Mouse (Mus musculus) myocyte (in vitro differentiated cells): ENCODE measurements around the gene Rbm44. TPM values are rescaled to one million over a fixed set of nuclear protein-coding genes. Genes with fewer than 3 reads are reported as not detected.

ENCODE experiments used
- H3K27me3 ChIP-seq: one replicate; pipeline ENCODE4 v1.6.1; 2011; ENCODE audit not compliant: control insufficient read depth, insufficient read depth, insufficient read length
- H3K36me3 ChIP-seq: one replicate; pipeline ENCODE4 v1.6.1; 2011; ENCODE audit not compliant: control insufficient read depth, insufficient read depth
- H3K4me2 ChIP-seq: one replicate; pipeline ENCODE4 v1.6.1; 2011; ENCODE audit warnings: low read depth, control low read depth
- H3K4me3 ChIP-seq: one replicate; pipeline ENCODE4 v1.5.1; 2011; ENCODE audit warnings: mild to moderate bottlenecking, control low read depth, moderate library complexity
- H3K79me2 ChIP-seq: one replicate; pipeline ENCODE4 v1.6.1; 2011; ENCODE audit not compliant: control insufficient read depth, insufficient read depth
- H3ac ChIP-seq: one replicate; pipeline ENCODE4 v1.6.1; 2011; ENCODE audit not compliant: control insufficient read depth, insufficient read length
- CEBPB ChIP-seq: IDR thresholded peaks from 2 replicates; pipeline ENCODE4 v1.6.1; 2011; ENCODE audit warnings: mild to moderate bottlenecking, moderate library complexity; ENCODE audit not compliant: poor library complexity, insufficient read depth, severe bottlenecking
- E2F4 ChIP-seq: IDR thresholded peaks from one replicate; pipeline ENCODE4 v1.6.1; 2011; ENCODE audit warnings: mild to moderate bottlenecking, control low read depth, moderate library complexity; ENCODE audit not compliant: insufficient read depth
- MAX ChIP-seq: IDR thresholded peaks from one replicate; pipeline ENCODE4 v1.6.1; 2011; ENCODE audit warnings: low read depth, mild to moderate bottlenecking, control low read depth
- MYOD1 ChIP-seq, 3 experiments: IDR thresholded peaks; one replicate each; pipeline ENCODE4 v1.6.1; 2011; ENCODE audit warnings: control low read depth in 2 of 3, low read depth in 2 of 3, mild to moderate bottlenecking in 2 of 3, moderate library complexity in 1 of 3; ENCODE audit not compliant: insufficient read length in 2 of 3, control insufficient read depth in 1 of 3
- MYOG ChIP-seq, 3 experiments: IDR thresholded peaks; one replicate each; pipeline ENCODE4 v1.6.1; 2011; ENCODE audit warnings: control low read depth in 2 of 3, low read depth in 2 of 3, mild to moderate bottlenecking in 2 of 3; ENCODE audit not compliant: insufficient read length in 2 of 3, control insufficient read depth in 1 of 3, insufficient read depth in 1 of 3
- POLR2A ChIP-seq: IDR thresholded peaks from one replicate; pipeline ENCODE4 v1.6.1; 2011; ENCODE audit warnings: low read depth, mild to moderate bottlenecking, control low read depth, moderate library complexity; ENCODE audit not compliant: insufficient read length
- POLR2AphosphoS2 ChIP-seq: IDR thresholded peaks from one replicate; pipeline ENCODE4 v1.6.1; 2011; ENCODE audit warnings: low read depth, control low read depth; ENCODE audit not compliant: insufficient read length
- REST ChIP-seq: IDR thresholded peaks from one replicate; pipeline ENCODE4 v1.6.1; 2011; ENCODE audit warnings: mild to moderate bottlenecking, control low read depth, moderate library complexity; ENCODE audit not compliant: insufficient read depth, insufficient read length
- SRF ChIP-seq: IDR thresholded peaks from one replicate; pipeline ENCODE4 v1.6.1; 2011; ENCODE audit warnings: low read depth; ENCODE audit not compliant: control insufficient read depth, insufficient read length
- TCF12 ChIP-seq: IDR thresholded peaks from one replicate; pipeline ENCODE4 v1.6.1; 2011; ENCODE audit warnings: mild to moderate bottlenecking, control low read depth; ENCODE audit not compliant: poor library complexity, insufficient read depth, severe bottlenecking
- TCF3 ChIP-seq: IDR thresholded peaks from one replicate; pipeline ENCODE4 v1.6.1; 2011; ENCODE audit warnings: low read depth, control low read depth; ENCODE audit not compliant: insufficient read length
- USF1 ChIP-seq: IDR thresholded peaks from one replicate; pipeline ENCODE4 v1.6.1; 2011; ENCODE audit warnings: low read depth, mild to moderate bottlenecking, control low read depth, moderate library complexity
- polyA plus RNA-seq: library from polyadenylated mRNA; unstranded; fragments of >200 nt; fragmentation: generic; extraction: Trizol; gene quantifications from one replicate; pipeline ENCODE4 v1.2.1, GENCODE M21; 2012; ENCODE audit warnings: missing spikeins

The Rbm44 gene
- polyA plus RNA-seq, 1 experiment: not detected

DNA sequence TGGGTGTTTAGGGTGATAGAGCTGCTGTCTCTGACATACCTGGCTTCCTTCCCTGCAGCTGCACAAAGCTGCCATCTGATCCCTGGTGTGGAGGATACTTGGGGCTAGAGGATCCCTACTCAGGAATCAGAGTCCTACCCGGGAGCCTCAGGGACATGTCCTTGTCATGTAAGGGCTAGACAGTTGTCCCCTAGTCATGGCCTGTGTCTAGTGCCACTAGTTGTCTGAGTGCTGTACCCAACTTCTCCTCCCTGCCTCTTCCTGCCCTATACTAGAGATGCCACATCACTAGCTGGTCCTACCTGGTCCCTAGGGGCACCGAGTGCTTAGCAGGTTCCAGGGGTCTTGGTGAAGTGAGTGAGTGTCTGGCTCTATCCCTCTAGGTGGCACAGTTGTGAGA, 7.9 kb upstream of the Rbm44 start:
- Histone ChIP-seq H3K27me3 (no peaks in the 10 kb centered on the region), H3K36me3 (no peaks in the 10 kb centered on the region), H3ac (no peak overlapping the region), H3K79me2 (no peaks in the 10 kb centered on the region), H3K4me2 (no peak overlapping the region), H3K4me3 (no peak overlapping the region)
- no peak for TF ChIP-seq MAX
- no peak for TF ChIP-seq TCF3
- TF ChIP-seq MYOG (IDR thresholded peaks at IDR 0.05; ENCODE audit: control insufficient read depth in 1 of 3, insufficient read depth in 1 of 3, insufficient read length in 2 of 3, low read depth in 2 of 3): no peak
- TF ChIP-seq TCF12: no peak
- no peak for TF ChIP-seq POLR2AphosphoS2
- TF ChIP-seq POLR2A: no peak
- no peak for TF ChIP-seq REST
- no peak for TF ChIP-seq SRF
- no peak for TF ChIP-seq USF1
- no peak for TF ChIP-seq E2F4
- no peak for TF ChIP-seq MYOD1 (IDR thresholded peaks at IDR 0.05; ENCODE audit: control insufficient read depth in 1 of 3, insufficient read length in 2 of 3, low read depth in 2 of 3)
- TF ChIP-seq CEBPB: no peak

DNA sequence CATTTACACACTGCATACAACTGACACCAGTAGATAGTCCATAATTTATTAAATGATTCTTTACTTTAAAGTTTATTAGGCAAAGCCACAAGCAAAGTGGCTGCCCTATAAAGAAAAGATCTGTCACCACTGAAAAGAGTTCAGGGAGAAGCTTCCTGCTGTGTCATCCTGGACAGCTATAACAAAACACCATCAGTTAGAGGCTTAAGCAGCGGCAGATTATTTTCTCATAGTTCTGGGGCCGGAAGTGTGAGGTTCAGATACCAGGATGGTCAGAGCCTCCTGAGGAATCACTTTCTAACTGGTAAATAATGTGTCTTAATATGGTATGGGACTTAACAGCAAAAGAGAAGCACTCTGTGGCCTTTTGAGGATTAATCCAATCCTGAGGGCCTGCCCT, 6.6 kb downstream of the Rbm44 start:
- H3K4me3 ChIP-seq: no peak overlapping the region
- no peak overlapping the region for H3ac ChIP-seq
- H3K27me3 ChIP-seq: no peaks in the 10 kb centered on the region
- TF ChIP-seq TCF12 (no peak), REST (no peak), POLR2AphosphoS2 (no peak), MYOG (IDR thresholded peaks at IDR 0.05; ENCODE audit: control insufficient read depth in 1 of 3, insufficient read depth in 1 of 3, insufficient read length in 2 of 3, low read depth in 2 of 3) (no peak), E2F4 (no peak), SRF (no peak), TCF3 (no peak), USF1 (no peak), MYOD1 (IDR thresholded peaks at IDR 0.05; ENCODE audit: control insufficient read depth in 1 of 3, insufficient read length in 2 of 3, low read depth in 2 of 3) (no peak), POLR2A (no peak), MAX (no peak), CEBPB (no peak)
- H3K36me3 ChIP-seq: no peaks in the 10 kb centered on the region
- H3K4me2 ChIP-seq: no peak overlapping the region
- H3K79me2 ChIP-seq: no peaks in the 10 kb centered on the region

DNA sequence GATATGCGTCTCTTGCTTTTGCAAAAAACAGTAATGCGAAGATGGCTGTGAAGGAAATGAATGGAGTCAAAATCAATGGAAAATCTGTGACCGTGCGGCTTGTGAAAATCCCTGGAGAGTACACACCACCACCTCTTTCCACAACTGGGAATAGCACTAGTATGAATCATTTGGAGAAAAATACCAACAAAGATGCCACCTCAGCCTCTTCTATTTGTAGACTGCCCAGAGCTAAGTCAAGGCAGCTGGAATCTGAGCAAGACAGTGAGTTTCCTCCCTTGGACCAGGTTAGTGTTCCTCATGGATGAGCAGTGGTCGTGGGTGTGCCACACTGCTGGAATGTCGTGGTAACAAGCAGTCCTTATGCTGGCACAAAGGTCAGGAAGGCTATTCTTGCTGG, 21.9 kb downstream of the Rbm44 start:
- H3K4me2 ChIP-seq: no peak overlapping the region
- H3ac ChIP-seq: no peak overlapping the region
- TF ChIP-seq MYOD1 (IDR thresholded peaks at IDR 0.05; ENCODE audit: control insufficient read depth in 1 of 3, insufficient read length in 2 of 3, low read depth in 2 of 3): peak in 1 of 3 experiments; percentile 6
- no peak for TF ChIP-seq TCF12
- H3K27me3 ChIP-seq: no peaks in the 10 kb centered on the region
- H3K36me3 ChIP-seq: no peaks in the 10 kb centered on the region
- H3K79me2 ChIP-seq: no peaks in the 10 kb centered on the region
- no peak overlapping the region for H3K4me3 ChIP-seq

DNA sequence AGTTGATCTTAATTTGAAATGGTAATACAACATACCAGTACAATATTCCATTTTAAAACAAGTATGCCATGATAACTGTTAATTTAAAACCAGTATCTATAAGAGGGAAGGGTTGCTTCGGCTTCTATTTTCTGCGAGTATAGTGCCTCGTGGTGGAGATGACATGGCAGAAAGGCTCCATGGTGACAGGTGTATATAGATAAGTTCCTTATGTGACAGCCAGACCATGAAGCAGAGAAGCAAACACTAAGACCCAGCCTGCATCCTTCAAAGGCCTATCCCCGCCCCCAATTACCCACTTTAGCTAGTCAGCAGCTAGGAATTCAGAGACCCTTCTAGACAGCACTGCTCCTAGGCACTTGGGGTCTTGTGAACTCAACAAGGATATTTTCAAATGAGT, 24.3 kb downstream of the Rbm44 start:
- Histone ChIP-seq H3K4me3 (no peak overlapping the region), H3K36me3 (no peaks in the 10 kb centered on the region), H3K27me3 (no peaks in the 10 kb centered on the region), H3ac (no peak overlapping the region), H3K4me2 (no peak overlapping the region), H3K79me2 (no peaks in the 10 kb centered on the region)
- TF ChIP-seq SRF (no peak), MYOG (IDR thresholded peaks at IDR 0.05; ENCODE audit: control insufficient read depth in 1 of 3, insufficient read depth in 1 of 3, insufficient read length in 2 of 3, low read depth in 2 of 3) (no peak), E2F4 (no peak), USF1 (no peak), CEBPB (no peak)

DNA sequence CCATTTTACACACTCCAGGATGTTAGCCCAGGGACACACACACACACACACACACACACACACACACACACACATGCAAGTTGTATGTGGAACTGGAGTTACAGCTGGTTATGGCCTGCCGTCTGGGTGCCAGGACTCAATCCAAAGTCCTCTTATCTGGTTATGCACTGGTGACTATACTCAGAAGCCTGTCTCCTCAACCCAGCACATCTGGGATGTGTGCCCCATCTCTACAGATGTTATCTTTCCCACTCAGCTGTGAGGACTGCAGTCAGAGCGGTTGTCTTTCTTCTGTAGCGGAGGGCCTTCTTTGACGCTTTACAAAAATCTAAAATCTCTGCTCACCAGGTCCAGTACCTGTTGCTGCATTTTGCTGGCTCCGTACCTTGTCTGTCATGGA, 29.9 kb downstream of the Rbm44 start:
- no peaks in the 10 kb centered on the region for H3K79me2 ChIP-seq
- no peaks in the 10 kb centered on the region for H3K36me3 ChIP-seq
- H3K27me3 ChIP-seq: no peaks in the 10 kb centered on the region
- no peak overlapping the region for H3K4me3 ChIP-seq
- no peak for TF ChIP-seq TCF12
- TF ChIP-seq MYOG (IDR thresholded peaks at IDR 0.05; ENCODE audit: control insufficient read depth in 1 of 3, insufficient read depth in 1 of 3, insufficient read length in 2 of 3, low read depth in 2 of 3): no peak
- TF ChIP-seq USF1: no peak
- no peak for TF ChIP-seq SRF
- H3K4me2 ChIP-seq: no peak overlapping the region
- H3ac ChIP-seq: no peak overlapping the region

DNA sequence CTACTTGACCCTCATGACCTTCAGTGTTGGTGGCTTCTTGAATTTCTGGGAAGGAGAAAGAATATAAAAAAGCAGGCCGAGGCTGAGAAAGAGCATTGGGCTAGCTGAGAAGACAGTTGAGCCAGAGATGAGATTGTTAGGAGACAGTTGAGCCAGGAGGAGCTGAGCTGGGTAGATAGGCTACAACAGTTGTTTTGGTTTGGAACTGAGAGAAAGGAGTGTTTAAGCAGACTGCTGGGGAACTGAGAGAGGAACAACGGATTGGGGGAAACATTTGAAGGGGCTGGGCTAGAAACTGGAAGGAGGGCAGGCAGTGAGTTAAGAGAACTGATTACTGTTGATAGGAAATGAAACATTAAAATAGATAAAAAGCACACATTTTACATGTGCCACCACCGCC, 31.1 kb downstream of the Rbm44 start:
- no peak for TF ChIP-seq POLR2AphosphoS2
- Histone ChIP-seq H3K79me2 (no peaks in the 10 kb centered on the region), H3ac (no peak overlapping the region), H3K4me3 (no peak overlapping the region), H3K4me2 (no peak overlapping the region), H3K27me3 (no peaks in the 10 kb centered on the region), H3K36me3 (no peaks in the 10 kb centered on the region)
